In the genomic region with DNA sequence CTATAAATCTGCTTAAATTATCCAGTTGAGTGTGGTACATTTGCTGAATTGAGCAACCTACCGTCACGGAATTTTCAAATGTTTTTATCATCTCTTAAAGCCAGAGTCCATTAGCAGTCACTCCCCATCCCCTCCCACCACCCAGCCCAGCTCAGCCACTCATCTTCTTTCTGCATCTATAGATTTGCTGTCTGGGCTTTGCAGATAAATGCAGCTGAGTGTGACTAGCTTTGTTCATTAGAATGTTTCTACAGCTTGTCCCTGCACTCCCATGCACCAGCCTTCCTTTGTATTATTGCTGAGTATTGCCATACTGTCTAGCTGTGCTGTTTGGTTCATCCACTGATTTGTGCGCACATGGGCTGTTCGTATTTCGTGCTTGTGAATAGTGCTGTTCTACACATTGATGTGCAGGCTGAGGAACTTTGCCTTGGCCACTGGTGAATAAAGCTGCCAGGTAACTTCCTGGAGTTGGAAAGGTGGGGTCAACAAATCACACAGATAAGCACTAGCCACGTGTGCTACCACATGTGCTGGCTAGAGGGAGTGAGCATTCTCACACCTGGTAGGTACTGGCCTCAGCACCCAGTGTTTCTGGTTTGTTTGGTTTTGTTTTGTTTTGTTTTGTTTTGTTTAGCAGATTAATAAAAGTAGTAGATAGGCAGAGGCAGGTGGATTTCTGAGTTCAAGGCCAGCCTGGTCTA, we compare ENCODE assay signal across 10 mouse cellular contexts. TPM values are rescaled to one million over a fixed set of nuclear protein-coding genes. Genes with fewer than 3 reads are reported as not detected.
DNase-seq lines count a peak whose midpoint lies in the region; ATAC-seq lines count a peak whose summit lies in the region.
"Had no signal": no experiment of that assay in that cellular context is flagged by ENCODE, and none has a peak within 500 bp of the region (broad histone marks: within the 10 kb centered on the region; RNA-seq: fewer than 3 reads in every experiment).

No protein-coding gene starts in this region.

- peak; percentile 87 for DNase-seq in c-Kit-positive CD71-positive TER-119-negative erythroid progenitor cells, embryonic 14.5 days (ENCODE audit: low read depth)
- DNase-seq in frontal cortex, adult 2 months (ENCODE audit: extremely low spot score in 1 of 2, low spot score in 1 of 2) = no peak
- DNase-seq in adrenal gland, postnatal 14 days = no peak
- no peak for DNase-seq in cerebellum, postnatal 14 days
- DNase-seq: kidney, adult 11 months had no signal

- no peak overlapping the region for H3K4me3 ChIP-seq in kidney, embryonic 15.5 days (replicated peaks)
- H3K4me3 ChIP-seq in kidney, embryonic 16.5 days (ENCODE audit: low read length) = no peak overlapping the region
- peak overlapping the region; percentile 31 for H3K4me3 ChIP-seq in liver, embryonic 12.5 days
- H3K4me3 ChIP-seq in neural tube, embryonic 15.5 days (replicated peaks) = no peak overlapping the region
- H3K4me3 ChIP-seq: embryonic facial prominence, embryonic 10.5 days had no signal

- H3K4me1 ChIP-seq in kidney, embryonic 15.5 days = peaks cover 14% of the 10 kb centered on the region; the same call in 1 of the 2 replicates
- H3K4me1 ChIP-seq in kidney, embryonic 16.5 days (ENCODE audit: insufficient read depth, low read length) = no peaks in the 10 kb centered on the region
- H3K4me1 ChIP-seq in liver, embryonic 12.5 days = peaks cover 82% of the 10 kb centered on the region
- H3K4me1 ChIP-seq in neural tube, embryonic 15.5 days = peaks cover 17% of the 10 kb centered on the region

- no peak overlapping the region for H3K4me2 ChIP-seq in kidney, embryonic 15.5 days
- no peak overlapping the region for H3K4me2 ChIP-seq in kidney, embryonic 16.5 days (replicated peaks; ENCODE audit: low read depth, low read length)
- H3K4me2 ChIP-seq in liver, embryonic 12.5 days = peak overlapping the region; percentile 72
- no peak overlapping the region for H3K4me2 ChIP-seq in neural tube, embryonic 15.5 days

- 73% methylated on average over 6 of the region's 6 CpGs for WGBS in kidney, embryonic 15.5 days
- 72% methylated on average over 6 of the region's 6 CpGs for WGBS in kidney, embryonic 16.5 days
- 32% methylated on average over 6 of the region's 6 CpGs for WGBS in liver, embryonic 12.5 days (ENCODE audit: insufficient replicate concordance)
- WGBS in neural tube, embryonic 15.5 days = 67% methylated on average over 6 of the region's 6 CpGs

- no peak overlapping the region for H3K27ac ChIP-seq in kidney, embryonic 15.5 days
- H3K27ac ChIP-seq in kidney, embryonic 16.5 days (ENCODE audit: low read length) = no peak overlapping the region
- H3K27ac ChIP-seq in liver, embryonic 12.5 days = peak overlapping the region; percentile 96
- peak overlapping the region; percentile 14 for H3K27ac ChIP-seq in neural tube, embryonic 15.5 days (replicated peaks)

- no peak overlapping the region for H3K9ac ChIP-seq in kidney, embryonic 15.5 days
- H3K9ac ChIP-seq in kidney, embryonic 16.5 days (replicated peaks; ENCODE audit: low read length) = no peak overlapping the region
- H3K9ac ChIP-seq in liver, embryonic 12.5 days = peak overlapping the region; percentile 56
- H3K9ac ChIP-seq in neural tube, embryonic 15.5 days (replicated peaks) = no peak overlapping the region

- H3K27me3 ChIP-seq in kidney, embryonic 15.5 days = no peaks in the 10 kb centered on the region
- no peaks in the 10 kb centered on the region for H3K27me3 ChIP-seq in kidney, embryonic 16.5 days (ENCODE audit: insufficient read depth, low read length)
- H3K27me3 ChIP-seq in liver, embryonic 12.5 days (replicated peaks) = no peaks in the 10 kb centered on the region
- no peaks in the 10 kb centered on the region for H3K27me3 ChIP-seq in neural tube, embryonic 15.5 days (replicated peaks)

- no peaks in the 10 kb centered on the region for H3K9me3 ChIP-seq in kidney, embryonic 15.5 days (replicated peaks)
- no peaks in the 10 kb centered on the region for H3K9me3 ChIP-seq in kidney, embryonic 16.5 days (ENCODE audit: low read length)
- H3K9me3 ChIP-seq in liver, embryonic 12.5 days (replicated peaks) = no peaks in the 10 kb centered on the region
- H3K9me3 ChIP-seq in neural tube, embryonic 15.5 days (replicated peaks) = no peaks in the 10 kb centered on the region
- H3K9me3 ChIP-seq: embryonic facial prominence, embryonic 10.5 days had no signal

- H3K36me3 ChIP-seq in kidney, embryonic 15.5 days = peaks cover 23% of the 10 kb centered on the region
- peaks cover 8% of the 10 kb centered on the region; the same call in 1 of the 2 replicates for H3K36me3 ChIP-seq in kidney, embryonic 16.5 days (ENCODE audit: insufficient read depth, low read length)
- peaks cover 33% of the 10 kb centered on the region for H3K36me3 ChIP-seq in liver, embryonic 12.5 days
- peaks cover 8% of the 10 kb centered on the region for H3K36me3 ChIP-seq in neural tube, embryonic 15.5 days

- ATAC-seq in kidney, embryonic 15.5 days (replicated peaks; ENCODE audit: low FRiP score) = peak; percentile 62; the same call in 1 of the 2 replicates
- ATAC-seq in kidney, embryonic 16.5 days (ENCODE audit: low FRiP score, low TSS enrichment) = no peak
- ATAC-seq in liver, embryonic 12.5 days = peak; percentile 93
- ATAC-seq in neural tube, embryonic 15.5 days (ENCODE audit: low FRiP score) = no peak

RNA-seq across cellular contexts. Expression of a gene that starts 23.4 kb away (rescaled TPM):
- polyA plus RNA-seq in kidney, embryonic 15.5 days (2015; fragmentation: Nextera tagmentation; extraction: Ambion mirVana) = 50.0 and 51.6 TPM in 2 replicates
- polyA plus RNA-seq in kidney, embryonic 16.5 days (2015; fragmentation: Nextera tagmentation; extraction: Ambion mirVana) = 51.6 TPM in 2 replicates
- 46.7 and 50.1 TPM in 2 replicates for polyA plus RNA-seq in liver, embryonic 12.5 days (2016; fragmentation: Nextera tagmentation; extraction: Ambion mirVana)
- 41.1 and 43.3 TPM in 2 replicates for polyA plus RNA-seq in neural tube, embryonic 15.5 days (2015; fragmentation: Nextera tagmentation; extraction: Ambion mirVana)
- 64.4 and 74.2 TPM in 2 replicates for polyA plus RNA-seq in frontal cortex, adult 2 months (2012; rRNA removed)
- total RNA-seq in adrenal gland, postnatal 14 days (2021) = 98.5 and 109 TPM in 2 replicates

RNA-seq across cellular contexts. Expression of a gene that starts 41.4 kb away (rescaled TPM):
- 4.6 and 6.4 TPM in 2 replicates for polyA plus RNA-seq in kidney, embryonic 15.5 days (2015; fragmentation: Nextera tagmentation; extraction: Ambion mirVana)
- 5.1 and 6.2 TPM in 2 replicates for polyA plus RNA-seq in kidney, embryonic 16.5 days (2015; fragmentation: Nextera tagmentation; extraction: Ambion mirVana)
- 0.38 and 0.72 TPM in 2 replicates for polyA plus RNA-seq in liver, embryonic 12.5 days (2016; fragmentation: Nextera tagmentation; extraction: Ambion mirVana)
- polyA plus RNA-seq in neural tube, embryonic 15.5 days (2015; fragmentation: Nextera tagmentation; extraction: Ambion mirVana) = 72.5 and 82.4 TPM in 2 replicates
- polyA plus RNA-seq in frontal cortex, adult 2 months (2012; rRNA removed) = 14.6 and 19.2 TPM in 2 replicates
- 19.5 and 22.6 TPM in 2 replicates for total RNA-seq in adrenal gland, postnatal 14 days (2021)

RNA-seq across cellular contexts. Expression of a gene that starts 42.3 kb away (rescaled TPM):
- 0.51 and 1.3 TPM in 2 replicates for polyA plus RNA-seq in kidney, embryonic 15.5 days (2015; fragmentation: Nextera tagmentation; extraction: Ambion mirVana)
- polyA plus RNA-seq in kidney, embryonic 16.5 days (2015; fragmentation: Nextera tagmentation; extraction: Ambion mirVana) = 0.63 and 0.64 TPM in 2 replicates
- polyA plus RNA-seq in liver, embryonic 12.5 days (2016; fragmentation: Nextera tagmentation; extraction: Ambion mirVana) = 15.3 and 17.3 TPM in 2 replicates
- 57.8 and 59.2 TPM in 2 replicates for polyA plus RNA-seq in neural tube, embryonic 15.5 days (2015; fragmentation: Nextera tagmentation; extraction: Ambion mirVana)
- polyA plus RNA-seq in frontal cortex, adult 2 months (2012; rRNA removed) = 108 and 118 TPM in 2 replicates
- 39.2 and 59.5 TPM in 2 replicates for total RNA-seq in adrenal gland, postnatal 14 days (2021)

Comparison
In these comparisons a context has a peak if more than half of its experiments do, and no peak if none do; other contexts are left out.
1. ATAC-seq: peak in kidney, embryonic 15.5 days (single experiment) and liver, embryonic 12.5 days (single experiment); none in kidney, embryonic 16.5 days (single experiment) and neural tube, embryonic 15.5 days (single experiment).
2. H3K27ac ChIP-seq: peak in liver, embryonic 12.5 days (single experiment) and neural tube, embryonic 15.5 days (single experiment); none in kidney, embryonic 15.5 days (single experiment) and kidney, embryonic 16.5 days (single experiment).